Mouse (Mus musculus): Measurements from ENCODE around the gene Gm20812. TPM values are rescaled to one million over a fixed set of nuclear protein-coding genes. Genes with fewer than 3 reads are reported as not detected.
"Not testable (repeated sequence)": the region's sequence is repeated elsewhere in the genome, so short reads cannot be mapped to it uniquely, and the experiment has no call there.

Gene Gm20812
- total RNA-seq (2015; ENCODE audit: low replicate concordance) (not detected in 2 replicates), total RNA-seq (2017; ENCODE audit: low replicate concordance) (not detected in 2 replicates)

DNA sequence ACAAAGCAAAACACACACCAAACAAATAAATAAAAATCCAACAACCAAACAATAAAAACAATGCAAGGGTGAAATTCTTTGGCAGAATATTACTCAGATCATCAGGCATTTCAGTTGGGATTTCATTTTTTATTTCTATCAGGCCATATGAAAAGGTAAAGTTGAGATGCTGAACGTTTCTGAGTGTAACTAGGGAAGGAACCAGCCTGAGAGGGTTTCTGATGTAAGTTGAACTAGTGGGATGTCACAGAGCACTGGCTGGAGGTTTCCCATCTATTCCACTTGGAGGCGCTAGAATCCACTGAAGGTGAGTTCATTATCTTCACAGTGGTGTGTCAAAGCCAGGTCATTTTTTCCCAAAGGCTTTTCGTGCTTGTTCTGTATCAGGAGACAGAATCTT is at the start of gene Gm20812:
Gene Gm20812 (plus strand): TSS at position 301 of the 400 bp plus-strand sequence.
- not testable (repeated sequence) for ATAC-seq (replicated peaks; ENCODE audit: low FRiP score, poor library complexity, severe bottlenecking)

Other genes with a start within 250 kb of the Gm20812 start
- gene Gm29554, start 108.0 kb upstream of the Gm20812 start, total RNA-seq (2015; ENCODE audit: low replicate concordance) = not detected in 2 replicates
- not detected in 2 replicates for gene Gm29554, start 108.0 kb upstream of the Gm20812 start, total RNA-seq (2017; ENCODE audit: low replicate concordance)